Mouse (Mus musculus): ENCODE measurements at regions not wholly inside any gene's neighbourhood (a gene's known extent, or its start where the extent isn't known, plus 50 kb on each side); places are given as distances from the start of the nearest gene placed in this dataset.
A peak's percentile ranks its signal among the peaks of the same experiment; 100 is the strongest.
"Not testable (repeated sequence)": the region's sequence is repeated elsewhere in the genome, so short reads cannot be mapped to it uniquely, and the experiment has no call there.

DNA sequence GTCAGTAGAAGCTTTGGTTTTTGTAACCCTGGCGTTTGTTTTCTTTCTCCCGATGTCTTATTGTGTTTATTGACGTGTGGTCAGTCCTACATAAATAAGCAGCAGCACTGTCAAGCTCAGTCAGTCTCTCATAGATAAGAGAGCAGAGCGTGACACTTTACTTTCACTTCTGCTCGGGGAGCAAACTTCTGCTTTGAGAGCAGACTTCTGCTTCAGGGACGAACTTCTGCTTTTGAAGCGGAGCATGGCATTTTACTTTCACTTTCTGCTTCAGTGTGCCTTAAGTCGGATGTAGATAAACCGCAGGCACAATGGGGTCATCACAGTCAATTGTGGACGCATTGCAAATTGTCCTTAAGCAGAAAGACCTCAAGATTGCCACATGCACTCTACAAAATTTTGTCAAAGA lies 466.0 kb downstream of the Gm11232 start:
- no peak for ATAC-seq (replicated peaks)
- Histone ChIP-seq H3K9ac (no peak overlapping the region), H3K9me3 (no peaks in the 10 kb centered on the region; the same call in 1 of the 2 replicates), H3K4me3 (no peak overlapping the region), H3K27me3 (replicated peaks) (no peaks in the 10 kb centered on the region), H3K27ac (no peak overlapping the region), H3K4me1 (no peaks in the 10 kb centered on the region), H3K4me2 (no peak overlapping the region), H3K36me3 (replicated peaks) (no peaks in the 10 kb centered on the region)
- WGBS = 87% methylated on average over 10 of the region's 10 CpGs

DNA sequence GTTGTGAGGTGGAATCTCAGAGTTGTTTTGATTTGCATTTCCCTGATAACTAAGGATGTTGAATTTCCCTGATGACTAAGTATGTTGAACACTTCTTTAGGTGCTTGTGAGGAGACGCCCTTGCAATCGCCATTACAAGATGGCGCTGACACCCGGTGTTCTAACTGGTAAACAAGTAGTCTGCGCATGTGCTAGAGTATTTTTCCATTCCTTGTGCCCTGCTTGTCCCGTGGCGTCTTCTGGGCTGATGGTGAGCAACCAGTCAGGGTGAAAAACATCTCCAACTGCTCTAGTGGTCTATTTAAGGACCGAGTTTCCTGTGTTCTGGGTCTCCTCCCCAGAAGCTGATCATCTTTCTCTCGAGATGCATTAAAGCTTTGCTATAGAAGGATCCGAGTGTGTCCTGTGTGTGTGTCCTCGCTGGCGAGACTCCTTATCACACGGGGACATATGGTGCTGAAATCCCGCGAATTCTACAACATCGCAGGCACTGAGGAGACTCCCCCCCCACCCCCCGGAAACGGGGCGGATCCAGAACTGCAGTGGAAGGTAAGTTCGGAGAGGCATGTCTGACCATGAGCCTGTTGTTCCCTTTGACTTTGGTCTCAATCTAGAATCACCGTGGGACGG lies 466.5 kb downstream of the Gm11232 start:
- 93% methylated on average over 22 of the region's 22 CpGs for WGBS
- H3K4me3 ChIP-seq; H3K9ac ChIP-seq; H3K27me3 ChIP-seq (replicated peaks); H3K36me3 ChIP-seq (replicated peaks); H3K9me3 ChIP-seq; H3K4me1 ChIP-seq; H3K4me2 ChIP-seq; H3K27ac ChIP-seq; ATAC-seq (replicated peaks): not testable (repeated sequence)

DNA sequence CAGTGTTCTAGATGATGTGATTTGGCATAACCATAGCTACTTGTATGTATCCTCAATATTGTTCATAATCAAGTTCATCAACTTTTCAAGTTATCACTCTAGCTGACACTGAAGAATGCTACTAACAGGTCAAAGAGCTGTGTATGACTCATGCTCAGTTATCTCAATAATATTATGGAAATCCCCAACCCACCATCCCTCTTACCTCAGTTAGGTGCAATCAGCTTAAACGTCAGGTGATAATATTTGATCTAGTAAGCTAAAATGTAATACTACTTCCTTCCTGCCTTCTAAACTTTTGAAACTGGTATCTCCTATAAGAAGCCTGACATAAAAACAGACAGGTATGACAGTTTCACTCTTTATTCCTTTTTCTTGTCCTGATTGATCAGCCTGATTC lies 474.6 kb downstream of the Gm11232 start:
- H3K27ac ChIP-seq = no peak overlapping the region
- no peaks in the 10 kb centered on the region for H3K36me3 ChIP-seq (replicated peaks)
- H3K4me2 ChIP-seq = no peak overlapping the region
- 96% methylated on average over 1 of the region's 1 CpGs for whole genome bisulfite sequencing
- no peaks in the 10 kb centered on the region for H3K4me1 ChIP-seq
- H3K9me3 ChIP-seq = no peaks in the 10 kb centered on the region
- no peak overlapping the region for H3K4me3 ChIP-seq
- H3K27me3 ChIP-seq (replicated peaks) = no peaks in the 10 kb centered on the region
- no peak for ATAC-seq (replicated peaks)
- no peak overlapping the region for H3K9ac ChIP-seq

DNA sequence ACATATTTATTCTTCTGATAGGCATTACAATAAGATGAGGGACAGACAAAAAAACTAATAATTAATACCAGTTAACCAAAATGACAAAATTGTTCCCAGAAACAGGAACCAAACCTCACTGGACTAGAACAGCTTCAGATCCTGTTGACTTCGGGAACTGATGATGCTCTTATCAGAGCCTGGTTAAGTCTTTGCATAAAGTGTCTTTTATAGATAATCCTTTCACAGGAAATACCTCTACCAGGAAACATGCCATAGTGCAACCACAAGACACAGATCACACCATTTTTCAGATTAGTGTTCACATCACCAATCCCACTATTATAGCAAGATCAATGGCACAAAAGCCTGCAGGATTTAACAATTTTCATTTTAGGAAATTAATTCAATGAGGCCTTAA lies 478.1 kb downstream of the Gm11232 start:
- no peaks in the 10 kb centered on the region for H3K36me3 ChIP-seq (replicated peaks)
- WGBS = 89% methylated on average over 1 of the region's 1 CpGs
- no peaks in the 10 kb centered on the region for H3K4me1 ChIP-seq
- H3K9me3 ChIP-seq = no peaks in the 10 kb centered on the region
- no peak overlapping the region for H3K4me2 ChIP-seq
- no peak overlapping the region for H3K9ac ChIP-seq
- ATAC-seq (replicated peaks) = no peak
- H3K27me3 ChIP-seq (replicated peaks) = no peaks in the 10 kb centered on the region
- no peak overlapping the region for H3K27ac ChIP-seq
- H3K4me3 ChIP-seq = no peak overlapping the region

DNA sequence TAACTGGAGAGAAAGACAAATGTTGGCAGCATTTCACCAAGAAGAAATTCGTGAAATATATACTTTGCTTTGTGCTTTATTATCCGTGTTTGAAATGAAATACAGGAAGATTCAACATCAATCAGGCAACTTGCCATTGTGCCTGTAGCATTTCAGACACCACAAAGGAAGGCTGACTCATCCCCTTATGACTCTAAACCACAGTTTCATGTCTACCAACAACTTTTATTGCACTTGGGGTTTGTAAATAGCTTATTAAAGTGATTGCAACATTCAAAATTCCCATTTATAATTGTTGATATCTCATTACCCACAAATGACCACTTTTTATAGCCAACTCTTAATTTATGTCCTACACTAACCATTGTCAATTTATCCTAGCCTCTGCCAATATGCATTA lies 497.9 kb downstream of the Gm11232 start:
- Histone ChIP-seq H3K4me2 (no peak overlapping the region), H3K4me1 (no peaks in the 10 kb centered on the region), H3K27ac (no peak overlapping the region), H3K4me3 (no peak overlapping the region), H3K27me3 (replicated peaks) (no peaks in the 10 kb centered on the region), H3K36me3 (replicated peaks) (no peaks in the 10 kb centered on the region), H3K9me3 (no peaks in the 10 kb centered on the region), H3K9ac (no peak overlapping the region)
- 88% methylated on average over 2 of the region's 2 CpGs for WGBS
- no peak for ATAC-seq (replicated peaks)

DNA sequence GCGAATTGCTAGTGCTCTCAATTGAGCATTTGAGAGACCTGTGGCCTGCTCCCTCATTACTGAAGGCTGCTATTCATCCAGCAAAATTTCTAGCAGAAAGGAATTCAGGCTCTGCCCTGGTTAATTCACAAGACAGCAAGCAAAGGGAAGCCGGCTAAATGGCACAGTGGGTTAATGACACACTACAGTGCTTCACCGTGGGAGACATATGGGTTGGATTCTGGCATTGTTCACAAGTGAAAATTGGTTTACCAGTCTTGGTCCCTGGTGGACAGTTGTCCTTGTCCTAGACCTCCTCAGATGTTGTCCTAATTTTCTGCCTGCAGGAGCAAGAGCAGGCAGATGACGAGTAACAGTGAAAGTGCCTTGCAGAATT lies 527.3 kb downstream of the Gm11232 start:
- WGBS = 11% methylated on average over 4 of the region's 4 CpGs
- H3K9ac ChIP-seq = no peak overlapping the region

DNA sequence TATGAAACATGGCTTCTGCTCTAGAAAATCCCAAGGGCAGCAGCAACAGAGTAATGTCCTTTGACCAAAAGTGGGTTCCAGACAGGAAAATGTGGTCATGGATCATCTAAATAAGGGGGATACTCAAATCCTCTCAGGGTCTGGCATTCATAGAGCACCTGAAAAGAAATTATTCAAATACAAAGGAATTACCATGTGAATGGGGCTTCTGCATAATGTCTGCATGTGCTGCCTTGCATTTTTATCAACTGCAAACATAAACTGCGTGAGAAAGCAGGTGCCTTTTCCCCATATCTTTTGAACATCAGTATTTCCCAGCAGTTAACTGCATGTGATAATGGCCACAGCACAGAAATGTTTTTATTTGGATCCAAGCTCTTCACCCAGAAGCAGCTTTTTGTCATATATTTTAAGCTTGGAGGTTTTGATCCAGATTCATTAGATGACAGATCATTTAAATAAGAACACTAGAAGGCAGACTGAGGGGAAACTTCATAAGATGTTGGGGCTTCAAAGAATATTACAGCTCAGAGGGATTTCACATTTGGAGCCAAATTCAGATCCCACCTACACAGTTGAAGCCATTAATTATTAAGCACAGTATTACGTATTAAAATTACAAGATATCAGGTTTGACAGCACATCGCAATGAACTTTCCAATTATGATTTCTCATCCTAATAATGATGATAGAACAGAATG lies 527.8 kb downstream of the Gm11232 start:
- H3K9me3 ChIP-seq = no peaks in the 10 kb centered on the region
- peaks cover 5% of the 10 kb centered on the region for H3K4me1 ChIP-seq
- H3K4me2 ChIP-seq = no peak overlapping the region
- H3K9ac ChIP-seq = no peak overlapping the region
- peak; percentile 84 for ATAC-seq (replicated peaks)
- H3K4me3 ChIP-seq = no peak overlapping the region
- H3K36me3 ChIP-seq (replicated peaks) = no peaks in the 10 kb centered on the region
- H3K27ac ChIP-seq = peak overlapping the region; percentile 61
- WGBS = 12% methylated on average over 3 of the region's 3 CpGs
- no peaks in the 10 kb centered on the region for H3K27me3 ChIP-seq (replicated peaks)

More for the DNA sequence above, 527.3 kb downstream of the Gm11232 start:
- Histone ChIP-seq H3K27me3 (replicated peaks) (no peaks in the 10 kb centered on the region), H3K27ac (peak overlapping the region; percentile 61), H3K4me3 (no peak overlapping the region), H3K36me3 (replicated peaks) (no peaks in the 10 kb centered on the region), H3K4me2 (peak overlapping the region; percentile 3; the same call in 1 of the 2 replicates), H3K4me1 (peaks cover 5% of the 10 kb centered on the region), H3K9me3 (no peaks in the 10 kb centered on the region)
- ATAC-seq (replicated peaks) = peak; percentile 87

DNA sequence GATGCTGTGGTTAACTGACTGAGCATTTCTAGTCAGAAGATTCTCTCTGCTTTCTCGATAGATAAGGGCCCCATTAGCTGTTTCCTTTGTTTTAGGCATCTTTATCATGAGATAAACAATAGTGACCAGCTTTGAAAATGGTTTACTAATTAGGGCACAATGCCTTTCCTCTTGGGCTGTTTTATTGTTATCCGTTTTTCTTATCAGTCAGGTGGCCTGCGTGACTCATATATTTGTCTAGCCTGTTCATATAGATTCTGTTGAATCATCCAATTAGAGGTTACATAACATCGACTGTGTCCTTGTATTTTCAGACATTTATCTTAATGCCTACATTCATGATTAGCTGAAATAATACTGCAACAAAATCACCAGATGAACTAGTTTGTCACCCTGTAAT lies 531.1 kb downstream of the Gm11232 start:
- Histone ChIP-seq H3K4me1 (peaks cover 5% of the 10 kb centered on the region), H3K4me3 (no peak overlapping the region), H3K27me3 (replicated peaks) (no peaks in the 10 kb centered on the region), H3K4me2 (no peak overlapping the region), H3K36me3 (replicated peaks) (no peaks in the 10 kb centered on the region), H3K9me3 (no peaks in the 10 kb centered on the region), H3K9ac (no peak overlapping the region), H3K27ac (no peak overlapping the region)
- WGBS = 84% methylated on average over 4 of the region's 4 CpGs
- ATAC-seq (replicated peaks) = no peak

DNA sequence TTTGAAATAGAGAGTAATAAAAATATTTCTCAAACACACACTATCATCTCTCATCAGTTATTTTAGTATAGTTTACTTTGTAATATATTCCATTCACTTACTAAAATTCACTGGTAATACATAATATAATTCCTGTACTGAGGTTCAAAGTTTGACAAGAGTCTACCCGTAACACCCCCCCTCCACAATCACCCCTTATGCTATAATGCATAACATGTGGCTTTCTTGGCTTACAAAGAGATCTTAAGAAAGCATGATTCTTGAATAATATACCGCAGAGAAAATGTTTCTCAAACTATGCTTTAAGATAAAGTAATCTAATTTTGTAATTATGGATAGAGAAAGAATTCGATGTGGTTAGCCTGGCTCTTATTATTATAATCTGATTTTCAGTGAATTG lies 539.7 kb downstream of the Gm11232 start:
- H3K9me3 ChIP-seq = no peaks in the 10 kb centered on the region
- H3K4me2 ChIP-seq = no peak overlapping the region
- H3K4me3 ChIP-seq = no peak overlapping the region
- no peaks in the 10 kb centered on the region for H3K4me1 ChIP-seq
- H3K9ac ChIP-seq = no peak overlapping the region
- H3K27me3 ChIP-seq (replicated peaks) = no peaks in the 10 kb centered on the region
- H3K27ac ChIP-seq = no peak overlapping the region
- no peak for ATAC-seq (replicated peaks)
- 85% methylated on average over 3 of the region's 3 CpGs for WGBS
- no peaks in the 10 kb centered on the region for H3K36me3 ChIP-seq (replicated peaks)

DNA sequence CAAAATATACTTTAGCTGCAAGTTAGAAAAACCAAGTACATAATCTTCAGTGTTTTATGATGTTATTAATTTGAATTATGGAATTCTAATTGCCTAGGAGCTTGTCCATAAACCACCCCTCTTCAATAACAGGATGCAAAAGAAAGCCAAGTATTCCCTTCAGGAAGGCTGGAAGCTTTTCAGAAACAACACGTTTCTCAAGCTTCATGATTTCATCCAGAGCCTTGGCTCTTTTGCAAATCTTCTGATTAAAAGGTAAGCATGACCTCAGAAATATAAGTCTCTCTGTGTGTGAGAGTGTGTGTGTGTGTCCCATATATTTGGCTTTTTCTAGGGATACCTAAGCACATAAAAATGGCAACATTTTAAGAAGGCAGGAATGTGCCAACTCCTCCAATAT lies 570.0 kb downstream of the Gm11232 start:
- no peaks in the 10 kb centered on the region for H3K9me3 ChIP-seq
- ATAC-seq (replicated peaks) = no peak
- 65% methylated on average over 1 of the region's 1 CpGs for WGBS

DNA sequence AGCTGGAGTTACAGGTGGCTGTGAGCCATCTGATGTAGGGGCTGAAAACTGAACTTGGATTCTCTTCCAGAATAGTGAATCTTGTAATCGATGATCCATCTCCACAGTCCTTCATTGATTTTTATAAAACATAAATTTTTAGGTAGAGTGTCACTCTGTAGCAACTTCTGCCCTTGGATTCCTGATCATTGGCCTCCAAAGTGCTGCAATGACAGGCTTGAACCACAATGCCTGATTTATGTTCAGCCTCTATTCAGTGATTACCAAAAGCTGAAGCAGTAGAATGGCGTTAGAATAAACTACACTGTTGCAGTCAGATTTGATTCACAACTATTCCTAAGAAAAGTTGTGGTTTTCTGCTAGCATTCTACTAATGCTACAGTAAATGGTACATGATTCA lies 580.1 kb downstream of the Gm11232 start:
- 86% methylated on average over 2 of the region's 2 CpGs for WGBS
- no peak overlapping the region for H3K27ac ChIP-seq
- no peak for ATAC-seq (replicated peaks)

More for the DNA sequence above, 570.0 kb downstream of the Gm11232 start:
- Histone ChIP-seq H3K27me3 (replicated peaks) (no peaks in the 10 kb centered on the region), H3K27ac (no peak overlapping the region), H3K4me2 (no peak overlapping the region), H3K4me3 (no peak overlapping the region), H3K4me1 (no peaks in the 10 kb centered on the region), H3K36me3 (replicated peaks) (no peaks in the 10 kb centered on the region), H3K9ac (no peak overlapping the region)

DNA sequence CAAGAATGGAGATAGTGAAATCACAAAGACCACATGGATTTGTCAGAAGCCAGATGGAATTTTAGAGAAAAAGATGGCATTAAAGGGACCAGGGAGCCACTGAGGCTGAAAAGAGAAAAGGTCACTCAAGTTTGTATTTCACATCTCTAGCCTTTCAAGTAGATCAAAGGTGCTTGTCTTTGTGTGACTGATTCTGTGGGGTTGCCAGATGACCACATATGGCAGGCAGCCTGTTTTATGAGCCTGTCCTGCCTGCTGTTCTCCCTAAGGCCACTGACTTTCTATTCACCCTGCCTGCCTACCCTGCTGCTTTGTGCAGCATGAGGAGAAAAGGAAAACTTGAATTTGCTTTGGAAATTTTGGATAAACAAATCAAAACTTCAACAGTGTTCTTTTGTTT lies 592.0 kb downstream of the Gm11232 start:
- no peak; the same call in 1 of the 2 replicates for ATAC-seq (replicated peaks)
- H3K27me3 ChIP-seq (replicated peaks) = no peaks in the 10 kb centered on the region
- no peaks in the 10 kb centered on the region for H3K36me3 ChIP-seq (replicated peaks)
- H3K9ac ChIP-seq = no peak overlapping the region
- H3K4me3 ChIP-seq = no peak overlapping the region
- H3K27ac ChIP-seq = no peak overlapping the region
- H3K4me2 ChIP-seq = no peak overlapping the region
- no peaks in the 10 kb centered on the region for H3K4me1 ChIP-seq
- H3K9me3 ChIP-seq = no peaks in the 10 kb centered on the region

More for the DNA sequence above, 580.1 kb downstream of the Gm11232 start:
- H3K36me3 ChIP-seq (replicated peaks) = no peaks in the 10 kb centered on the region
- no peak overlapping the region for H3K9ac ChIP-seq
- H3K4me3 ChIP-seq = no peak overlapping the region
- H3K9me3 ChIP-seq = no peaks in the 10 kb centered on the region
- no peak overlapping the region for H3K4me2 ChIP-seq
- no peaks in the 10 kb centered on the region for H3K4me1 ChIP-seq
- H3K27me3 ChIP-seq (replicated peaks) = no peaks in the 10 kb centered on the region

DNA sequence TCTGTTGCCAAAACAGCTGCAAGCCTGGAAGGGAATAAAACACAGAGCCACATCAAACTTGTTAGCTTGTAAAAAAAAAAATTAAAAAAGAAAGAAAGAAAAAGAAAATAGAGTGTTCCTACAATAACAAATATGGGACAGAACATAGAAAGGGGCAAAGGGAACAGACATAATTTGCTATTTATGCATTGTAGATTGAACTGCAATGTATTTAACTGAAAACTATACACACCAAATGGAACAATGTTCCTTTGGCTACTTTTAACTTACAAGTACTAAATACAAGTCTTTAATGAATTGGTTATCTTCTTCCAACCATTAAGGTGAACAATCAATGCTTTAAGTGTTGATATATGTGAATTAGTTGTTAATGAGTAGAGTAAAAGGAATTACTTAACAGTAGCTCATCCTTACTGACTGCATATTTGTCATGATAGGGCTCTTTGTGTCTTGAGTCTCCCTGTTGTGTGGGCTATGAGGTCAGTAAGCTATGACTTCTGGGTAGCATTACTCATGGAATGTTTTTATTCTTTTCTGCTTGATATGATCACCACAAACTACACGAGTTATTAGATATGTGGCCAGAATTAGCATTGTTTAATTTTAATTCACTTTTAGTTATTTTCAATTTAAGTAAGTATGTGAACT lies 597.0 kb upstream of the Megf9 start:
- Histone ChIP-seq H3K36me3 (replicated peaks) (no peaks in the 10 kb centered on the region), H3K4me1 (no peaks in the 10 kb centered on the region), H3K27me3 (replicated peaks) (no peaks in the 10 kb centered on the region), H3K9ac (no peak overlapping the region), H3K27ac (no peak overlapping the region), H3K4me3 (no peak overlapping the region), H3K9me3 (no peaks in the 10 kb centered on the region; the same call in 1 of the 2 replicates), H3K4me2 (no peak overlapping the region)
- no peak for ATAC-seq (replicated peaks)
- WGBS = 62% methylated on average over 1 of the region's 1 CpGs

Data from midbrain, embryonic 15.5 days (tissue).